Mouse (Mus musculus): ENCODE data around the gene Mpp3.

DNA sequence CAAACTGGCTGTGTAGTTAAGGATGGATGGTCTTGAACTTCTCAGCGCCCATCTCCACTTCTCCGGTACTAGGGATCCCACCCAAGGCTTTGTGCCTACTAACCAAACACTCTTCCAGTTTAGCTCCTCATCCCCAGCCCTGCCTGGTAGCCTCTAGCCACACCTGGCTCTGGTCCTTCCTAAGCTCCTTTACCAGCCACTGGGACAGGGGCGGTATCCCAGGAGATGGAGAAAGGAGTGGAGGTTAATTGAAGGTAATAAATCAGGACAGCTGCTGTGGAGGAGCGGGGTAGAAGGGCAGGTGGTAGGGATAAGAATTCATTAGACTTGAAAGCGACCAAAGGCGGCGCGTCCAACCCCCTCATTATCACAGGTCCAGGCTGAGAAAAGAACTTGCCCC, 63.6 kb downstream of the Mpp3 start:
- TF ChIP-seq GATA1 (IDR thresholded peaks at IDR 0.05; ENCODE audit: borderline replicate concordance, low read length), result no peak
- no peak for TF ChIP-seq FLI1 (IDR thresholded peaks at IDR 0.05; ENCODE audit: low read length)

Measured in megakaryocyte, embryonic 14.5 days (primary cell).